Mouse (Mus musculus): Measurements from ENCODE around the gene Duxbl3.

- TF ChIP-seq CTCF (IDR thresholded peaks at IDR 0.05; ENCODE audit: borderline replicate concordance, extremely low read depth, insufficient read depth, insufficient read length) = no peak
- no peak for TF ChIP-seq POLR2A (IDR thresholded peaks at IDR 0.05; ENCODE audit: borderline replicate concordance, extremely low read depth, insufficient read depth, insufficient read length, poor library complexity, severe bottlenecking)
These were observed 39.3 kb downstream of the Duxbl3 start for GRCm38 (mm10) chr14:26297055-26297454.

Data from brain, embryonic 14.5 days (tissue).